Mouse (Mus musculus) intestine, embryonic 14.5 days (tissue): ENCODE measurements at regions not wholly inside any gene's neighbourhood (a gene's known extent, or its start where the extent isn't known, plus 50 kb on each side); places are given as distances from the start of the nearest gene placed in this dataset.

Source experiments
- ATAC-seq: fragments of 200-750 bp; cut with Nextera tagmentation; replicated peaks from 2 replicates; pipeline ENCODE4 v1.8.0; 2017; ENCODE audit warnings: low read depth, moderate number of reproducible peaks, moderate TSS enrichment, moderate library complexity; ENCODE audit not compliant: low FRiP score, low TSS enrichment
- DNase-seq: peaks from one replicate; pipeline ENCODE4 v3.0.0-alpha.2; 2018; ENCODE audit warnings: low spot score
- H3K27ac ChIP-seq: fragments of 300-500 bp; sonication (generic); 2 replicates; pipeline ENCODE4 v1.5.1; 2014; ENCODE audit warnings: low read depth, mild to moderate bottlenecking, control low read depth
- H3K27me3 ChIP-seq: fragments of 300-500 bp; sonication (generic); replicated peaks from 2 replicates; pipeline ENCODE4 v1.6.1; 2014; ENCODE audit warnings: low read length, control low read depth; ENCODE audit not compliant: control insufficient read depth, insufficient read depth
- H3K36me3 ChIP-seq: fragments of 300-500 bp; sonication (generic); 2 replicates; pipeline ENCODE4 v1.6.1; 2014; ENCODE audit warnings: low read length, control low read depth; ENCODE audit not compliant: control insufficient read depth, insufficient read depth
- H3K4me1 ChIP-seq: fragments of 300-500 bp; sonication (generic); replicated peaks from 2 replicates; pipeline ENCODE4 v1.6.1; 2014; ENCODE audit warnings: low read length, control low read depth, mixed read lengths; ENCODE audit not compliant: control insufficient read depth, insufficient read depth
- H3K4me2 ChIP-seq: fragments of 300-500 bp; sonication (generic); 2 replicates; pipeline ENCODE4 v1.6.1; 2014; ENCODE audit warnings: low read length
- H3K4me3 ChIP-seq: fragments of 300-500 bp; sonication (generic); 2 replicates; pipeline ENCODE4 v1.5.1; 2014; ENCODE audit warnings: low read depth, low read length, control low read depth, mixed read lengths
- H3K9ac ChIP-seq: fragments of 300-500 bp; sonication (generic); 2 replicates; pipeline ENCODE4 v1.6.1; 2014; ENCODE audit warnings: mild to moderate bottlenecking, low read length
- H3K9me3 ChIP-seq: fragments of 300-500 bp; sonication (generic); 2 replicates; pipeline ENCODE4 v1.6.1; 2016; ENCODE audit warnings: low read length, control low read depth; ENCODE audit not compliant: control insufficient read depth
- WGBS: fragments of 180-500 bp; shearing (Covaris S2); extraction: QIAGEN DNeasy Blood & Tissue Kit; methylation state at CpG from one replicate; pipeline ENCODE4 v1.1.7; 2014; 5-methylcytosine and 5-hydroxymethylcytosine counted together

- H3K4me1 ChIP-seq, result no peaks in the 10 kb centered on the region
- WGBS, result 35% methylated on average over 2 of the region's 2 CpGs
- H3K9me3 ChIP-seq, result no peaks in the 10 kb centered on the region
- no peak for DNase-seq
- no peak overlapping the region for H3K27ac ChIP-seq
- ATAC-seq, result no peak
- H3K36me3 ChIP-seq, result no peaks in the 10 kb centered on the region
- H3K4me3 ChIP-seq, result no peak overlapping the region
- no peak overlapping the region for H3K4me2 ChIP-seq
- H3K9ac ChIP-seq, result no peak overlapping the region
- H3K27me3 ChIP-seq, result no peaks in the 10 kb centered on the region
Observed at GRCm38 (mm10) chr13:107213281-107213680, 191.4 kb upstream of the Kif2a start.

DNA sequence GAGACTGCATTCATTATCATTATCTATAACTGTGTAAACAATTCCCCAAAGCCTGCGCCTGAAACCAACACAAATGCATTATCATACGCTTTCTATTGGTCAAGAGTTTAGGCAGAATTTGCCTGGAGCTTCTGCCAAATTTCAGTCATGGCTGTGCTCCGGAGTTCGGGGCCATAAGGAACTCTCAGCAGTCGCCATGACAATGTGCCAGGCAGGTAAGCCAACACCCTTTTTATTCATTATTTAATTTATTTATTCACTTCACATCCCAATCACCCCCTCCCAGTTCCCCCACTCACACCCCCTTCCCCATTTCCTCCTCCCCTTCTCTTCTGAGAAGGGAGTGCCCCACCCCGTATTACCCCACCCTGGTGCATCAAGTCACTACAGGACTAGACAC is 188.8 kb upstream of the Kif2a start:
- no peak overlapping the region for H3K4me3 ChIP-seq
- H3K9ac ChIP-seq, result no peak overlapping the region
- H3K4me1 ChIP-seq, result 0 out of 2 replicates have a peak, but pooled peaks cover 7% of the 10 kb centered on the region
- DNase-seq, result no peak
- WGBS, result 68% methylated on average over 6 of the region's 6 CpGs
- H3K9me3 ChIP-seq, result no peaks in the 10 kb centered on the region
- H3K36me3 ChIP-seq, result no peaks in the 10 kb centered on the region
- H3K27me3 ChIP-seq, result no peaks in the 10 kb centered on the region
- ATAC-seq, result no peak
- H3K4me2 ChIP-seq, result no peak overlapping the region
- H3K27ac ChIP-seq, result no peak overlapping the region

DNA sequence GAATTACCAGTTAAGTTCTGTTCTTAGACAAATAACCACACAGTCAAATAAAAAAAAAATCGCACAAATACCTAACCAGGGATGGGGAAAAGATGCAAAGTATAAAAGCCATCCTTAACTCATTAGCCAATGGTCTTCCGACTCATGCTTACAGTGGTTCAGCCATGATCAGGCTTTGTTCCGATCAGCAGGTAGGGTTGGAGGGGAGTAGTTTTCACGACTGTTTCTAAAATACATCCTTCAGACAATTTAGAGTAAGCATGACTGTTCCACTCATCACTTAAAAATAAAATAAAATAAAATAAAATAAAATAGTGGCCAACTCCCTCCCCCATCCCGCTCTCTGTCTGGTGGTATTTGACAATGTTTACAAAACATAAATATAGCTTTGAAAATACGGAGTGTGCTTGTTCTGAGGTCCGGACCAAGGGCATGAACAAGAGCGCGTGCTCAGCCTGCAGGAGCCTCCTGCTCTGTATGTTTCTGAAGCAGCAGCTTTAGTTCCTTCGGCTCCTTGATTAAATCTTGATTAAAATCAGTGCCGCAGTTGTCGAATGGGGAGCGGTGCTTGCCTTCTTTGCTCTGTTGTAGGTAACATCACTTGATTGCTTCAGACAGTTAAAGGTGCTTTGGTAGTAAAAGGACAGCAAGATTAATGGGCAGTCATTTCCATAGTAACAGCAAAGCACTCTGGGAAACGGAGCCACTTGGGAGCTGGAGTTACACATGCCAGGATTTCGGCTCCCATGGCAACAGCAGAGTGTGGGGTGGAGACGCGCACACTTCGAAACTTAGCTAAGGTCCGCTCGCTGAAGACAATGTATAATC is 185.6 kb upstream of the Kif2a start:
- Histone ChIP-seq H3K9ac (no peak overlapping the region), H3K9me3 (no peaks in the 10 kb centered on the region), H3K4me3 (peak overlapping the region; percentile 20; the same call in 1 of the 2 replicates), H3K27me3 (no peaks in the 10 kb centered on the region), H3K4me1 (0 out of 2 replicates have a peak, but pooled peaks cover 7% of the 10 kb centered on the region), H3K27ac (no peak overlapping the region), H3K36me3 (no peaks in the 10 kb centered on the region), H3K4me2 (peak overlapping the region; percentile 46)
- 35% methylated on average over 20 of the region's 20 CpGs for WGBS
- ATAC-seq, result peak; percentile 79
- peak; percentile 65 for DNase-seq

GRCm38 (mm10) chr13:107199875-107200274 is 177.9 kb upstream of the Kif2a start:
- no peak overlapping the region for H3K4me3 ChIP-seq
- H3K9ac ChIP-seq, result no peak overlapping the region
- ATAC-seq (no peak), DNase-seq (no peak)
- H3K4me1 ChIP-seq, result no peaks in the 10 kb centered on the region
- no peaks in the 10 kb centered on the region for H3K27me3 ChIP-seq
- no peak overlapping the region for H3K27ac ChIP-seq
- WGBS, result 56% methylated on average over 1 of the region's 1 CpGs
- no peaks in the 10 kb centered on the region for H3K9me3 ChIP-seq
- no peak overlapping the region for H3K4me2 ChIP-seq
- no peaks in the 10 kb centered on the region for H3K36me3 ChIP-seq

DNA sequence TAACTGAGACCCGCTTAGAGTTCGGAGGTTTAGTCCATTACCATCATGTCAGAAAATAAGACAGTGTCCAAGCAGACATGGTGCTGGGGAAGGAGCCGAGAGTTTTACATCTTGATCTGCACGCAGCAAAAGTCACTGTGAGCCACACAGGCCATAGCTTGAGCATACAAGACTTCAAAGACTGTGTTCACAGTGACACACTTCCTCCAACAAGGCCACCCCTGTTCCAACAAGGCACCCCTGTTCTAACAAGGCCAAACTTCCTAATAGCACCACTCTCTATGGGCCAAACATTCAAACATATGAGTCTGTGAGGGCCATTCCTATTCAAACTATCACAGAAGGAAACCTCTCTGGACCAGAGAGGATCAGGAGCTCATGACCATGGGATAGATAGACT is 171.5 kb upstream of the Kif2a start:
- 89% methylated on average over 4 of the region's 4 CpGs for WGBS
- Histone ChIP-seq H3K4me1 (no peaks in the 10 kb centered on the region), H3K9me3 (no peaks in the 10 kb centered on the region), H3K27me3 (no peaks in the 10 kb centered on the region), H3K36me3 (no peaks in the 10 kb centered on the region), H3K9ac (no peak overlapping the region), H3K4me3 (no peak overlapping the region), H3K27ac (no peak overlapping the region), H3K4me2 (no peak overlapping the region)
- ATAC-seq (no peak), DNase-seq (no peak)

DNA sequence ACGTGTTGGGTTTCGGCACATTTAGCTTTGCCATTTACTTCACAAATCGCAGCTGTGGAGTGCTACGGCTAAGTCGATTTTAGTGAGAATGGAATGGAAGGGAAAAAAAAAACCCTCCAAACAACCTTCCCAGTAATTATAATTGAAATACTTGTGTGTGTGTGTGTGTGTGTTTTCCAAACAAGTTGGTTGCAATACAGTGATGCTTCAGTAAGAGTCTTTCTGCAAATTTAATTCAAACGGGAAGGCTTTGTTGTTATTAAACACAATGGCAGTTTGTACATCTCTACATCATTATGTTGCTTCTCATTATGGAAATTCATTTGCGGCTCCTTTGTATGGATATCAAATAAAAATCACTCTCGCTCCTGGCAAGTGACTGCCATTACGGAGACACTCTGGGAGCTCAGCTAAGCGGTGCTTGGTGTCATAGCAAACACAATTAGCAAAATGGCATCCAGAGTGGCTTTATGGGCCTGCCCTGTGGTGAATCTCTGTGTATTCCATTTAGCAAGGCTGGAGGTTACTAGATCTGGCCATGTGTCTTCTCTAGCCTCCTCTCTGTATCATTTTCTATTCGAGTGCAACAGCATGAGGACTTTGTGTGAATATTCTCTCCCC is 165.4 kb upstream of the Kif2a start:
- Histone ChIP-seq H3K27ac (no peak overlapping the region), H3K9ac (no peak overlapping the region), H3K4me2 (no peak overlapping the region), H3K9me3 (no peaks in the 10 kb centered on the region), H3K27me3 (no peaks in the 10 kb centered on the region), H3K4me3 (no peak overlapping the region), H3K4me1 (no peaks in the 10 kb centered on the region), H3K36me3 (no peaks in the 10 kb centered on the region)
- ATAC-seq (no peak), DNase-seq (no peak)
- 87% methylated on average over 11 of the region's 11 CpGs for WGBS

DNA sequence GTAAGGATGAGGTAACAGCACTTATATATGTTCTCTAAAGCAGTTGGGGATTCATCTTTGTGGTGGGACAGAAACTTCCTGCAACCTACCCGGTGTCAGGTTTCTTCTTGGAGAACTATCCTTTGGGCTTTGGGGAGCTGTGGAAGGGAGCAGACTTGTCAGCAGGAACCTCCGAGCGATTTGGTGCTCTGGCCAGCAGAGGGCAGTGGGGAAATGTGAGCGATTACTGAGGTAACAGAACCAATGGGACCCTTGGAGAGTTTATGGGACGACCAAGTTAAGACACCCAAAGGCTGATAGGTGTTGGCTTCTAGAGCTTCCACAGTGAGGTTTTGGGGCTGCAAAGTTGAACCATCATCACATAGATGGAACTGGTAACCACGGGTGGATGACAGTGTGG is 160.6 kb upstream of the Kif2a start:
- no peaks in the 10 kb centered on the region for H3K27me3 ChIP-seq

DNA sequence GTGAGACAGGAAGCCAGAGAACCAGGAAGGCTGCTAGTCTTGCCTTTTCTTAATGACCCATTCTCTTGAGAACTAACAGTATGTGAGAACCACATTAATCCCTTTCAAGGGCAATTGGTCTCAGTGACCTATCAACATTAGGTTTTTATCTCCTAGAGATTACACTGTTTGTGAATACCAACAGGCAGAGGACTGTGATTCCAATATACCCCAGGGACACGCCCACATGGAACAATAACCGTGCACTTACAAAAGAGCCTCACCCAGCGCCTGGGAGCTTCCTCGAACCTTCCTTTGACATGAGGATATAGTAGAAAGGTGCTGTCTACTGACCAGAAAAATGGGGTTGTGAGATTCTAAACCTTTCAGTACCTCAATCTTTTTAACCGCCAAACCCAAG is 157.6 kb upstream of the Kif2a start:
- no peak overlapping the region for H3K4me2 ChIP-seq
- no peaks in the 10 kb centered on the region for H3K9me3 ChIP-seq
- DNase-seq (no peak), ATAC-seq (no peak)
- 82% methylated on average over 5 of the region's 5 CpGs for WGBS
- no peak overlapping the region for H3K4me3 ChIP-seq
- H3K36me3 ChIP-seq, result no peaks in the 10 kb centered on the region
- no peaks in the 10 kb centered on the region for H3K4me1 ChIP-seq
- H3K27ac ChIP-seq, result no peak overlapping the region
- H3K9ac ChIP-seq, result no peak overlapping the region
- H3K27me3 ChIP-seq, result no peaks in the 10 kb centered on the region

More for the DNA sequence above, 160.6 kb upstream of the Kif2a start:
- Histone ChIP-seq H3K9ac (no peak overlapping the region), H3K4me2 (no peak overlapping the region), H3K27ac (no peak overlapping the region), H3K9me3 (no peaks in the 10 kb centered on the region), H3K36me3 (no peaks in the 10 kb centered on the region), H3K4me3 (no peak overlapping the region), H3K4me1 (no peaks in the 10 kb centered on the region)
- DNase-seq, result peak; percentile 68
- no peak for ATAC-seq
- 18% methylated on average over 6 of the region's 6 CpGs for WGBS

- H3K27me3 ChIP-seq, result no peaks in the 10 kb centered on the region
- 80% methylated on average over 7 of the region's 7 CpGs for whole genome bisulfite sequencing
- H3K4me2 ChIP-seq, result no peak overlapping the region
- ATAC-seq, result no peak
- no peaks in the 10 kb centered on the region for H3K36me3 ChIP-seq
- no peak for DNase-seq
- H3K27ac ChIP-seq, result no peak overlapping the region
- H3K4me3 ChIP-seq, result no peak overlapping the region
- no peak overlapping the region for H3K9ac ChIP-seq
- no peaks in the 10 kb centered on the region for H3K9me3 ChIP-seq
- H3K4me1 ChIP-seq, result no peaks in the 10 kb centered on the region
Observed at GRCm38 (mm10) chr13:107177595-107177994, 155.7 kb upstream of the Kif2a start.
